Mouse (Mus musculus) right cerebral cortex, postnatal 36 days (tissue): ENCODE measurements at regions not wholly inside any gene's neighbourhood (a gene's known extent, or its start where the extent isn't known, plus 50 kb on each side); places are given as distances from the start of the nearest gene placed in this dataset.

Experiments used
- DNase-seq, 2 experiments: peaks; one replicate each; pipeline ENCODE4 v3.0.0; 2022; ENCODE audit warnings: low spot score in 2 of 2, mixed read lengths in 1 of 2

DNA sequence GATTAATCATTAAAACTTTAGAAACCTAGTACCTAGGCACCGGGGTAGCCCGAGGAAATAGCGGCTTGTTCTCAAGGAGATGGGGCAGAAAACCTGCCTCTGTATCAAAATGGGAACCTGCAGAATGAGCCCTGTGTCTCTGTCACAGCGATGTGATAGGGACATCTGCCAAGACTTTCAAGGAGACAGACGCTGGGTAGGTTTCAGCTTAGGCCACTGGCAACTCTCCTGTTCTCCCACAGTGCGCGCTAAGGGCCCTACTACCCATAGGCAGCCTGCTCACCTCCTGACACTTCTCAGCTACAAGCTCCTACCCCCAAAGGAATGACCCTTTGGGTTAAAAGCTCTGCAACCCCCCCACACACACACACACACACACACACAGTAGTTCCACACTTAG lies 396.4 kb downstream of the Sox9 start:
- no peak for DNase-seq

DNA sequence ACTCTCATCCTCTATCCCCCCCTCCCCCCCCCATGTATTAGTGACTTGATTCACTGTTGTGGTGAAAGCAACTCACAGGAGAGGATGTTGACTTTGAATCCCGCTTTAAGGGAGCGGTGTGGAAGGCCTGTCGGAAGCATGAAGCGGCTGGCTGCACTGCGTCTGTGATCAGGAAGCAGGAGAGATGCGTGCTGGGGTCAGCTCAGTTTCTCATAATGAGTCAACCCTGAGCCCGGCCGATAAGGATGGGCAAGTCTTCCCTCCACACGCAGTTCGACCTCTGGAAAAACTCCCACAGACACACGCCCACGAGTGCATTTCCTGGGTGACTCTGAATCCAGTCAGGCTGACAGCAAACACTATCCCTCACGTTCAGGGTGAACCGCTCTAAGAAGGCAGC lies 398.0 kb downstream of the Sox9 start:
- no peak for DNase-seq

DNA sequence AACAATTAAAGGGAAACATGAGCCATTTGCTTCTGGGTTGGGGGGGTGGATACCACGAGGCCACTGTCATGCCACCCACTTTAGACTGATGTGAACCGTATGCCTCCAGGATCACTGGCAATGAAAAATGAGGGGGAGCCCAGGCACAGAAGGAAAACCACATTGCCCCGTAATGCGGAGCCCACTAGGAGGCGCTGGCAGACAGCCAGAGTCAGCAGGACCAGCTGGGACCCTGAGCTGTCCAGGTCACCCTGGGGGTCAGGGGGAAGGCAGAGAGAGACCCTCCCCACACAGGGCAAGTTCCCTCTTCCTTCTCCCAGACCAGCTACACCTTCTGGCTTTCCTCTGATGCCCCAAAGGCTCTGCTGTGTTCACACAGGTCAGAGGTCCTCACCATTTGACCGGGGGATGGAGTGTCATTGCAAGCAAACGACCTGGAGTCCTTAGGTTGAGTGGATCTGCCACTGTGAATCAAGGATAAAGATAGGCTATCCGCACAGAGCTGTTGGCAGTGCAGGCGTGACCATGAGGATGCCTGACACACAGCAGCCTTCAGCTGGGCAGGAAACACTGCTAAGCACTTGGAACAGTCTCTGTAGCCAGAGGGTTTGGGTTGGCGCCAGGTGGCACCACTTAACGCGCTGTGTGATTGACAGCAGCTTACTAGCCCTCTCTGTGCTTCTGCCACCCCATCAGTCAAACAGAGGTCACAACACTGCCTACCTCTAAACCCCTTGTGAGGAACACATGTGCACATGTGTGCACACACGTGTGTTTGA lies 400.2 kb downstream of the Sox9 start:
- DNase-seq = no peak

DNA sequence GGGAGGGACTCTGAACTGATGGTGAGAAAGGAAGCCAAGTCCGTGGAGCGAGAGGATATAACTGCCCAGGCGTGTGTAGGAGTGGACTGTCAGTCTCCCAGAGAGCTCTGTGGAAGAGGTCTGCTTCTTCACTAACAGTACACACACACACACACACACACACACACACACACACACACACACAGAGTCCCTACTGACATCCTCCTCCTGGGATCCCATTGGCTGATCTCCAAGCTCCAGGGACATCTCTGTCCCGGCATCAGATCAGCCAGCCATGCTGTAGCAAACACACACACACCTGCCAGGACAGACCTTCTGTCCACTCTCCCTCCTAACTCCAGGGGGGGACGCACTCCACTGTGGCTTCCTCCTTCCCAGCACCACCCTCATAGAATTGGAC lies 401.5 kb downstream of the Sox9 start:
- DNase-seq = no peak

DNA sequence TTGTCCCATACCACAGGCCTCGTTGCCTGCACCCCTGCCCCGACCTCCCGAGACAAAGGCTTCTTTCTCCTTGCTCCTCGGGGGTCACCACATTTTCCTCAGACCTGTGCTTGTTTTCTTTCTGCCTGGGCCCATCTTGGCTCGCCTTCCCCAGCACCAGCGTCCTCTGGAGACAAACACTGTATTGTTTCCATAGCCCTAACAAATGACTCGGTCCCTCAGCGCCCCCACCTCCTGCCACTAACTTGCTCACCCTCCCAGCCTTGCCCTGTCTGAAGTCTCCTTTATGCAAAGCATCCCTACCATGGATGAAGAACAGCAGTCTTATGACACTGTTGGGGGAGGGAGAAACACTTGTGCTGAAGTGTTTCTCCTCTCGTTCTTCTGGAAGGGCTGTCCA lies 402.1 kb downstream of the Sox9 start:
- no peak for DNase-seq

DNA sequence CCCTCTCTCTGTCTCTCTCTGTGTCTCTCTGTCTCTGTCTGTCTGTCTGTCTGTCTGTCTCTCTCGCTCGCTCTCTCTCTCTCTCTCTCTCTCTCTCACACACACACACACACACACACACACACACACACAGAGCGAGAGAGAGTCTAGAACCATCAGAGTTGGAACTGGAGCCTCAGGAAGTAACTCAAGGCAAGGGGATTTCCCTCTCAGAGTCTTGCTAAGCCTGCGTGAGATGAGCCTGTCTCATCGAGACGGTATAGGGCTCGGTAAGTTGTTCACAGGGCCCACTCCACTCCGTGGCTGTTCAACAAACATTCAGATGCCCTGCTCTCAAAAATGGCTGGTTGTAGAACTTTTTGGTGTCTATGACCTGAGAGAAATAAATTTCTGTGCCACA lies 405.4 kb downstream of the Sox9 start:
- DNase-seq = no peak

DNA sequence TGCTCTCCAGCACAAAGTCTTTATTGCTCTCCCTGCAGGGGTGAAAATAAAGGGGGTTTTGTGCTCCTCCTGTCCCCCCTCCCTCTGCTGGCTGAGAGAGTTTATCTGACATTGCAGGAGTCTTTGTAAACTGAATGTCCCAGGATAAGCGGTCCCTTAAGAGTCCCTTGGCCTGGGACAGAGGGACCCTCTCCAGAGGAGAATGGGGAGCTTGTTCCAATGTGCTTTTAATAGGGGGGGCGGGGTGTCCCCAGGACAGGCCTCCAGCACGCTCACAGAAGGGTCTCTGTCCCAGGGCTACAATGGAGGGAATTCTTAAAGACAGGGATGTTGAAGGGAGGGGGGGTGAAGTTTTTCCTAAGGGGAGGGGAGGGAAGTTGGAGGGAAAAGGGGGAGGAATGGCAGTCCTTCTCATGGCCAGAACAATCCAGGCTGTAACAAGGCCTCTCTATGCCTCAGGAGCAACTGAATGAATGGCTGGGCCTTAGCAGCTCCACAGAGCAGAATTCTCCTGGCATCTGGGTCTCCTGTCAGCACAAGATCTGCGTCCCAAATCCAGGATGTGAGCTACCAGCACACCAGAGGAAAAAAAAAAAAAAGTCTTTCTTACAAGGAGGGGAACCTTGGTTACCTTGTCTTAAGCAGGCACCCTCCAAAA lies 406.4 kb downstream of the Sox9 start:
- no peak for DNase-seq

DNA sequence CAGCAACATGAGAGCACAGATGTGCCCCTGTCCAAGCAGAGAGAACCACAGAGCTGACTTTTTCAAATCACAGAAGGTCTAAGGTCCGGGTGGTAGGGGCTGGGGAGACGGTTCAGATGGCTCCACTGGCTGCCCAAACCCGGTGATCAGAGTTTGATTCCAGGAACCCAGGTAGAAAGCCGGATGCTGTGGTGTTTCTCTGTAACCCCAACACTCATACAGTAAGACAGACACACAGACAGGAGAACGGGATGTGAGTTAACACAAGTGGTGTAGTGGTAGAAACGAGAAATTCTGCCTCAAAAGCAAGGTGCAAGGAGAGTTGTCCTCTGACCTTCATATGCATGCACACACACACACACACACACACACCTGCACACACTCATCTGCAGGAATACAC lies 408.0 kb downstream of the Sox9 start:
- DNase-seq = no peak

DNA sequence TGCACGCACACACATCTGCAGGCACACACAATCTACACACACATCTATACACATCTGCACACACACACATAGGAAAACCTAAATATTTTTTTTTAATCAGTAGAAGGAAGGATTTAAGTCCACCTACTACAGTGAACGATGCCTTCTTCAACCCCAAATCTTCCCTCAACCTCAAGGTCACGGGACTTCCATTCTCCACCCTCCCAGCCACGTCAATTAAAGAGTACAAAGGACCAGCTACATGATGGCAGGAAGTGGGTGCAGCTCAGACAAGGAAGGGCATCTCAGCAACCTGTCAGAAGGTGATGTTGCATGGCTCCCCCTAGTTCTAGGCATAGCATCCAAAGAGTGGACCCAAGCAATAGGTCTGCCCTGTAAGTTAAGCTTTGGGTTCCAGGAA lies 408.5 kb downstream of the Sox9 start:
- DNase-seq = no peak

DNA sequence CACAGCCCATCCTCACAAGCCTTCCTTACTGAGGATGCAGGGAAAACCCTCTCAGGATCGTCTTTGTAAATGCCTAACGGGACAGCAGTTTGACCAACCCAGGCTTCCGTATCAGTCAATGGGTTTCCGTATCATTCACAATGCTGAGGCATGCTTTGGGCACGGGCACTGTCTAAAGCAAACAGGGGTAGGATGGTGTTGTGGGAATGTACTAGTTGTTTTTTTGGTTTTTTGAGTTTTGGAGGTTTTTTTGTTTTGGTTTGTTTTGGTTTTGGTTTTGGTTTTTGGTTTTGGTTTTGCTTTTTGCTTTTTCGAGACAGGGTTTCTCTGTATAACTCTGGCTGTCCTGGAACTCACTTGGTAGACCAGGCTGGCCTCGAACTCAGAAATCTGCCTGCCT lies 409.0 kb downstream of the Sox9 start:
- no peak for DNase-seq

DNA sequence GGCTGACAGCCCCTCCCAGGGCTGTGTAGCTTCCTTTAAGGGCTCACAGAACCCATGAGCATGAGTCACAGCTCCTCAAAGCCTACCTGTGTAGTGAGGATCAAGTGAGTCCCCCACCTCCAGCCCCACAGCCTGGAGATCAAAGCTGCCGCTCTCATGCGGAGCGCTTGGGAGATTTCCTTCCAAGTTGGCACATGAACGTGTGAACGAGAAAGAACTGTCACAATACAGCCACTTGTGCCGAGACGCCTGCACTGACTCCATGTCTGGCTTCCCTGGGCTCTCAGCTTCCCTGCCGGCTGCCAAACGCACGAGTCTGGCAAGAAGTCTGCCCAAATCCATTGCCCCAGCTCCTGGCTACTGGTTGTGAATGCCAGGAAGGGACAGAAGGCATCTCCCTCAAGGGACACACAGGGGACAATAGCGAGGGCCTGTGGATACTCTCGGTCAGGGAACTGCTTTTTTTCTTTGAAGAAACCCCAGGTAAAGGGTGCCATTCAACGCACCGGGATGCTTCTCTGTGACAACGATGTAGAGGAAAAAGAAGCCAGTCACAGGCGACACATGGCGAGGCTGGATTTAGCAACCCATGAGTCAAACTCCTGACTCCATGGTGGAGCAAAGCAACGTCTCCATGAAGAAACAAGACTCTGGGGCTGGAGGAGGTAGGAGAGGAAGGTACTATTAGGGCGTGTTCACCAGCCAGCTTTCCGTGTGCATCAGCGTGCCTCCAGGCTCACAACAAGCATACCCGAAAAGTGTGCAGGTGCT lies 410.2 kb downstream of the Sox9 start:
- DNase-seq = peak; percentile 32 to 50

DNA sequence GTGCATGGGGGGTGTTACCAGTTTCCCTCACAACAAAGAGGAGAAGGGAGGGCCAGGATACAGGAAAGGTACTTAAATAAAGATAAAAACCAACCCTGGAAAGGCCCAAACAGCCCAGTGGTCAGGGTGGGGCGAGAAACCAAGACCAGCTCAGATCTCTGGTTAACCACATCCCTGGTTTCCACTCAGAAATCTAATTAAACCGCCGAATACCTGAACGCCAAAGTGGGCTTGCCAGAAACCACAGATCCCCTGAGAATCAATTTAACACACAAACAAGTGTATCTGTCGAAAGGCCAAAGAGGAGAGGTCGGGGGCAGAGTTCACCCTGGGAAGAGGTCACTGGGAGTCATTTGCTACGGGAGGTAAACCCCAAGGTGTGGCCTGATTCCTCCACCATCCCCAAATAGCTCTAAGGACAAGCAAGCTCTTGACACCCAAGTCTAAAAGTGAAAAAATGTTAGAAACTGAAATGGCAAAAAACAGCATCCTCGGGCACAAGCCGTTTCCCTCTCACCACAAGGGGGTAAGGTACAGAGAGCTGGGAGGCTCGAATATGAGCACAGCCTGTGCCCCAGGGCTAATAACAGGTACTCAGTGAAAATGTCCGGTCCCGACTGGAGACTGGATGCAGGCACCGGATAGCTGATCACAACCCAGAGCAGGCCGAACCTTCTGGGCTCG lies 412.3 kb downstream of the Sox9 start:
- no peak for DNase-seq
